Mouse (Mus musculus) midbrain, embryonic 16.5 days (tissue): ENCODE results near the gene Birc5. TPM values are rescaled to one million over a fixed set of nuclear protein-coding genes. Genes with fewer than 3 reads are reported as not detected.

Experiments
- ATAC-seq: fragments of 200-750 bp; cut with Nextera tagmentation; 2 replicates; pipeline ENCODE4 v1.8.0; 2017; ENCODE audit warnings: moderate TSS enrichment
- H3K27ac ChIP-seq: fragments of 300-500 bp; sonication (generic); 2 replicates; pipeline ENCODE4 v1.5.1; 2014; ENCODE audit warnings: mild to moderate bottlenecking, low read length, mixed read lengths
- H3K27me3 ChIP-seq: fragments of 300-500 bp; sonication (generic); 2 replicates; pipeline ENCODE4 v1.6.1; 2014; ENCODE audit warnings: low read depth, low read length, mixed read lengths; ENCODE audit not compliant: control insufficient read depth, insufficient read depth
- H3K36me3 ChIP-seq: fragments of 300-500 bp; sonication (generic); 2 replicates; pipeline ENCODE4 v1.6.1; 2014; ENCODE audit warnings: mild to moderate bottlenecking, low read length, moderate library complexity, mixed read lengths; ENCODE audit not compliant: control insufficient read depth, insufficient read depth
- H3K4me1 ChIP-seq: fragments of 300-500 bp; sonication (generic); 2 replicates; pipeline ENCODE4 v1.6.1; 2014; ENCODE audit warnings: mild to moderate bottlenecking, low read length, mixed read lengths; ENCODE audit not compliant: control insufficient read depth, insufficient read depth
- H3K4me2 ChIP-seq: fragments of 300-500 bp; sonication (generic); 2 replicates; pipeline ENCODE4 v1.6.1; 2014; ENCODE audit warnings: mild to moderate bottlenecking, low read length, mixed read lengths
- H3K4me3 ChIP-seq: fragments of 300-500 bp; sonication (generic); 2 replicates; pipeline ENCODE4 v1.5.1; 2014; ENCODE audit warnings: low read depth, mild to moderate bottlenecking, low read length, moderate library complexity, mixed read lengths
- H3K9ac ChIP-seq: fragments of 300-500 bp; sonication (generic); 2 replicates; pipeline ENCODE4 v1.6.1; 2014; ENCODE audit warnings: low read depth, low read length, mixed read lengths
- H3K9me3 ChIP-seq: fragments of 300-500 bp; sonication (generic); replicated peaks from 2 replicates; pipeline ENCODE4 v1.6.1; 2014; ENCODE audit warnings: mild to moderate bottlenecking, low read length, mixed read lengths; ENCODE audit not compliant: control insufficient read depth, poor library complexity, severe bottlenecking
- WGBS: fragments of 180-500 bp; shearing (Covaris S2); extraction: QIAGEN DNeasy Blood & Tissue Kit; methylation state at CpG from one replicate; pipeline ENCODE4 v1.1.7; 2014; 5-methylcytosine and 5-hydroxymethylcytosine counted together
- polyA plus RNA-seq: library from polyadenylated mRNA; unstranded; fragments of >200 nt; fragmentation: Nextera tagmentation; extraction: Ambion mirVana; gene quantifications from 2 replicates; pipeline ENCODE4 v1.2.1, GENCODE M21; 2015

The Birc5 gene
- polyA plus RNA-seq, 1 experiment from 2014 or later, result 21.0 TPM

GRCm38 (mm10) chr11:117871911-117872584, 23.0 kb downstream of the Birc5 start:
- ATAC-seq, result no peak
- Histone ChIP-seq H3K4me3 (peak overlapping the region; percentile 71; the same call in 1 of the 2 replicates), H3K9ac (0 out of 2 replicates have a peak overlapping the region, but pooled peaks have one; percentile 25)

DNA sequence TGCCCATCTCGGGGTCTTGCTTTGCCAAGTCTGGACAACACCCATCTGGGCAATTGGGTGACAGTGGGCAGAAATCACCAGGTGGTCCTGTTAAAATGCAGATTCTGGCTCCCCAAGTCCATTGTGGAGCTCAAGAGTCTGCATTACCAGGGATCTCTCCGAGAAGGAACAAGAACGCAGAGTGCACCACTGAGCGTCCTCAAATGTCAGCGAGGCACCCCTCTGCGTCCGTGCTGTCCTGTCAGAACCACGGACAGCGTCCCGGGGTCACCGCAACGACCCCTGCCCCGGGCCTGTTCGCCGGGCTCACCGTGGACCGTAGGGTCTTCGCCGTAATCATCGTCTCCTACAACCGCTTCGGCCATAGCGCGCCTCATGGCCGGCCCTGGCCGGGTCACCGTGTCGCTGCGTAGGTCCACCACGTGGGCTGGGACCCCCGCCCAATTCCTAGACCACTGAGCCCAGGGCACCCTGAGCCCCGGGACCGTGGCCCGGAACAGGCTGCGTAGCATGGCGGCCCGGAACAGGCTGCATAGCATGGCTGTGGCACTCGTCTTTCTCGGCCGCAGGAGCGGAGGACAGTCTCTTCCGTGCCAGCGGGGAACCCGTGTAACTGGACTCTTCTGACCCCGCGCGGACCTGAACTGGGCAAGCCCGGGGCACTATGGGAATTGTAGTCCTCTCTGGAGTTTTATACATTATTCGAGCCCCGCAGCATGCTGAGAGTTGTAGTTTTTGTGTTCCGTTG, 24.0 kb downstream of the Birc5 start, which contains the start of gene Tha1:
Gene Tha1 (minus strand): TSS at position 621 of the 748 bp plus-strand sequence.
- Histone ChIP-seq H3K4me1 (peaks cover 9% of the 10 kb centered on the region), H3K4me3 (peak within 1 kb of the TSS; percentile 71), H3K9me3 (no peaks in the 10 kb centered on the region), H3K4me2 (peak within 1 kb of the TSS; percentile 77), H3K27me3 (no peaks in the 10 kb centered on the region), H3K9ac (peak within 1 kb of the TSS; percentile 79), H3K27ac (no peak within 1 kb of the TSS), H3K36me3 (no peaks in the 10 kb centered on the region)
- under 1% methylated on average over 51 of the region's 51 CpGs for WGBS
- peak; percentile 70 for ATAC-seq

More at GRCm38 (mm10) chr11:117871911-117872584, 23.0 kb downstream of the Birc5 start:
- H3K27ac ChIP-seq, result no peak overlapping the region
- WGBS, result 64% methylated on average over 12 of the region's 12 CpGs
- peaks cover 7% of the 10 kb centered on the region for H3K4me1 ChIP-seq
- peak overlapping the region; percentile 77 for H3K4me2 ChIP-seq
- no peaks in the 10 kb centered on the region for H3K27me3 ChIP-seq
- H3K36me3 ChIP-seq, result no peaks in the 10 kb centered on the region
- H3K9me3 ChIP-seq, result no peaks in the 10 kb centered on the region

DNA sequence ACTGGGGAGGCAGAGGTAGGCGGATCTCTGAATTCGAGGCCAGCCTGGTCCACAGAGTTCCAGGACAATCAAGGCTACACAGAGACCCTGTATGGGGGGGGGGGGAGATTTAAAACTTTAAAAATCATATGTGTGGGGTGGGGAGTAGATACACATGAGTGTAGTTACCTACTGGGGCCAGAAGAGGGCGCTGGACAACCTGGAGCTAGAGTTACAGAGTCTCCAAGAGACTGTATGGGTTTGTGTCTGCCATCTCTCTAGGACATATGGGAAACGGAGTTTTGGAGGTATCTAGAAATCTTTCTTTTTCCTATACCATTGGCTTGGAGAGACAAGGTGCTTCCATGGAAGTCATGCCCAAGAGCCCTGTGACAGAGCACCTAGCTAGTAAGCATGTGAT, 25.4 kb downstream of the Birc5 start:
- H3K36me3 ChIP-seq, result no peaks in the 10 kb centered on the region
- H3K4me1 ChIP-seq, result peaks cover 20% of the 10 kb centered on the region
- no peak overlapping the region for H3K27ac ChIP-seq
- H3K9ac ChIP-seq, result no peak overlapping the region
- no peak overlapping the region for H3K4me2 ChIP-seq
- H3K4me3 ChIP-seq, result no peak overlapping the region
- no peaks in the 10 kb centered on the region for H3K27me3 ChIP-seq
- 56% methylated on average over 4 of the region's 4 CpGs for WGBS
- ATAC-seq, result no peak
- H3K9me3 ChIP-seq, result no peaks in the 10 kb centered on the region

- Histone ChIP-seq H3K36me3 (no peaks in the 10 kb centered on the region), H3K9me3 (no peaks in the 10 kb centered on the region), H3K4me3 (no peak overlapping the region), H3K4me2 (no peak overlapping the region), H3K27ac (no peak overlapping the region), H3K4me1 (peaks cover 18% of the 10 kb centered on the region), H3K9ac (no peak overlapping the region), H3K27me3 (no peaks in the 10 kb centered on the region)
- ATAC-seq, result no peak
- WGBS, result 20% methylated on average over 6 of the region's 6 CpGs
Measured at GRCm38 (mm10) chr11:117875681-117876080, 26.6 kb downstream of the Birc5 start.

DNA sequence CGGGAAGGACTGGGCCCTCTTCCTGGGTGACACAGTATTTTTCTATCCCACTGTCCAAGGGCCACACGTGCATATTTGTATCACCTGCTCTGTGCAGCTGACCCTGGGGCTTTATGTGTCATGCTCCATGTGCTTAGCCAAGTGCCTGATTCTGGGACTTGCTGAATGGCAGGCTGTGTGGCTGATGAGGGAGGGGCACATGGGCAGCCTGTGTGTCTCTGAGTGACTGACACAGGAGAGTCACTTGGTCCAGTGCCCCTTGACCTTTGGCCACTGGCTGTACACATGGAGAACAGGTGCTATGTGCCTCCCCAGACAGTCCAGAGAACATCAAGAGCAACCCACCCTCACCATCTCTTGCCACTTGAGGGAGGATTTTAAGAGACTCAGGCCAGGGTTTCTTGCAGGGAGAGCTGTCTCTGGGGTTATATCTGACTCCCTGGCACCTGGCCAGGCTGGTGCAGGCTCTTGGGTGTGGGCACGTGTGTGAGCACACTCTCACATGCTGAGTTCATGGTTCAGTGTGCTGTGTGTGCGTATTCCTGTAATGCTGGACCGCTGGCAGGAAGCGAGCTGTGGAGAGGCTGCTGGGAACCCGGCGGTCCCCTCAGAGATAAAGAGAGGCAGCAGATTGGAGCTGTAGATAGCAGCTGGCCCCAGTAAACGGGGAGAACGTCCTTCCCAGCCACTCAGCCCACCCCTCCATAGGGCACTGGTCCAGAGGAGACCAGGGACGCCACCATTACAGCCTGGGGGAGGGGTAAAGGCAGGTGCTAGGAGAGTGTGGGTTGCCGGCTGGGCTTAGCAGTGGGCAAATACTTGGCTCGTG, 29.1 kb downstream of the Birc5 start:
- peak overlapping the region; percentile 52 for H3K9ac ChIP-seq
- peaks cover 13% of the 10 kb centered on the region for H3K4me1 ChIP-seq
- H3K27me3 ChIP-seq, result no peaks in the 10 kb centered on the region
- H3K4me2 ChIP-seq, result peak overlapping the region; percentile 33
- 20% methylated on average over 13 of the region's 13 CpGs for WGBS
- peak overlapping the region; percentile 47; the same call in 1 of the 2 replicates for H3K27ac ChIP-seq
- no peaks in the 10 kb centered on the region for H3K36me3 ChIP-seq
- no peak overlapping the region for H3K4me3 ChIP-seq
- peak; percentile 54; the same call in 1 of the 2 replicates for ATAC-seq
- H3K9me3 ChIP-seq, result no peaks in the 10 kb centered on the region

GRCm38 (mm10) chr11:117878892-117879291, 29.8 kb downstream of the Birc5 start:
- H3K27ac ChIP-seq, result peak overlapping the region; percentile 47; the same call in 1 of the 2 replicates
- WGBS, result 24% methylated on average over 8 of the region's 8 CpGs
- H3K36me3 ChIP-seq, result no peaks in the 10 kb centered on the region
- ATAC-seq, result no peak
- no peak overlapping the region for H3K4me3 ChIP-seq
- no peaks in the 10 kb centered on the region for H3K9me3 ChIP-seq
- H3K9ac ChIP-seq, result peak overlapping the region; percentile 52; the same call in 1 of the 2 replicates
- H3K4me2 ChIP-seq, result peak overlapping the region; percentile 33
- H3K4me1 ChIP-seq, result peaks cover 13% of the 10 kb centered on the region
- no peaks in the 10 kb centered on the region for H3K27me3 ChIP-seq

GRCm38 (mm10) chr11:117879676-117880075, 30.6 kb downstream of the Birc5 start:
- 76% methylated on average over 6 of the region's 6 CpGs for WGBS
- Histone ChIP-seq H3K36me3 (no peaks in the 10 kb centered on the region), H3K27me3 (no peaks in the 10 kb centered on the region), H3K4me1 (peaks cover 13% of the 10 kb centered on the region), H3K9ac (no peak overlapping the region), H3K9me3 (no peaks in the 10 kb centered on the region), H3K4me3 (no peak overlapping the region), H3K4me2 (no peak overlapping the region), H3K27ac (no peak overlapping the region)
- no peak for ATAC-seq

- ATAC-seq, result no peak
- Histone ChIP-seq H3K9ac (no peak overlapping the region), H3K9me3 (no peaks in the 10 kb centered on the region), H3K4me2 (no peak overlapping the region), H3K36me3 (no peaks in the 10 kb centered on the region), H3K4me1 (peaks cover 13% of the 10 kb centered on the region), H3K27me3 (no peaks in the 10 kb centered on the region), H3K27ac (no peak overlapping the region), H3K4me3 (no peak overlapping the region)
- 84% methylated on average over 9 of the region's 9 CpGs for WGBS
Measured at GRCm38 (mm10) chr11:117880336-117880976, 31.4 kb downstream of the Birc5 start.
